Mouse (Mus musculus) spleen, adult 2 months (tissue): ENCODE results near the gene Klc1.

Experiments used
- CTCF ChIP-seq: fragments of 200-500 bp; IDR thresholded peaks from 2 replicates; pipeline ENCODE4 v1.5.1; 2011; ENCODE audit warnings: mild to moderate bottlenecking, inconsistent platforms; ENCODE audit not compliant: insufficient read depth, insufficient read length, insufficient replicate concordance; ENCODE audit errors: extremely low read depth
- POLR2A ChIP-seq: fragments of 200-500 bp; IDR thresholded peaks from 2 replicates; pipeline ENCODE4 v1.6.1; 2011; ENCODE audit warnings: low read depth, low read length, inconsistent platforms

DNA sequence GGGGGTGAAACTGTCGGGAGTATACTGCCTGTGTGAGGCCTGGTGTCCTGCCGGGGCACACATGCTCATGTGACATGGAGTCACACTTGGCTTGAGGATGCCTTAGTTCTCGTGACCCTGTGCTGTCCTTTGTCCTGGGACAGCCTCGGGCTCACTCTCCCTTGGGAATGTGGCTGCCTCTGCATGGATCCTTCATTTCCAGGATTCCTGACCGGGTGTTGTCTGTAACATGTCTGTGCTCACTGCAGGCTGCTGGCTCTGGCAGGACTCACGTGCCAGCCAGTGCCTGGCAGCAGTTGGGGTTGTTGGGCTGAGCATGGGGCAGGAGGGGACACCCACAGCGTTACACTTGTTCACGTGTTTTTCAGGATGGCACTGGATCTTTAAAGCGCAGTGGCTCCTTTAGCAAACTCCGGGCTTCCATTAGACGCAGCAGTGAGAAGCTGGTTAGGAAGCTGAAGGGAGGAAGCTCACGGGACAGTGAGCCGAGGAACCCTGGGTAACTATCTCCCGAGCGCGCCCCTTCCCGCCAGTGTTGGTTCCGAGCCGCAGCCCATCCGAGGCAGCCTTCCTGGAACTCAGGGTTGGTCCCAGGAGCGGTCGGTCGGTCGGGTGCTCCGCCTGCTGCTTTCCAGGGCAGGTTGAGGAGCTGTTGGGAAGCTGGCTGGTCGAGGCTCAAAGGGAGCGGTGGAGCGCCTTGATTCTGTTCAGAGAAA lies 36.7 kb downstream of the Klc1 start:
- no peak for TF ChIP-seq POLR2A
- no peak for TF ChIP-seq CTCF
